Mouse (Mus musculus) bone marrow macrophage, adult 2 months (primary cell): ENCODE data around the gene Slc2a1.

ENCODE experiments used
- CTCF ChIP-seq: IDR thresholded peaks from 2 replicates; pipeline ENCODE4 v1.5.1; 2012; ENCODE audit warnings: low read depth, mild to moderate bottlenecking, low read length, moderate library complexity
- POLR2A ChIP-seq: IDR thresholded peaks from 2 replicates; pipeline ENCODE4 v1.6.1; 2012; ENCODE audit warnings: mild to moderate bottlenecking, low read depth, low read length, borderline replicate concordance

GRCm38 (mm10) chr4:119178331-119178730, 69.8 kb downstream of the Slc2a1 start:
- TF ChIP-seq POLR2A (no peak), CTCF (no peak)
